Mouse (Mus musculus) gastrocnemius, postnatal 36 days (tissue): ENCODE data around the gene Leng9. TPM values are rescaled to one million over a fixed set of nuclear protein-coding genes. Genes with fewer than 3 reads are reported as not detected.
"Not testable (repeated sequence)": the region's sequence is repeated elsewhere in the genome, so short reads cannot be mapped to it uniquely, and the experiment has no call there.

ENCODE experiments used
- DNase-seq, 2 experiments: peaks; one replicate each; pipeline ENCODE4 v3.0.0; 2022
- intact Hi-C: fragments of 180-260 bp; cut with DNase I; formaldehyde crosslinking; loops from one replicate; pipeline ENCODE4 v1.15.1; 2025
- long read RNA-seq, 2 experiments: library from polyadenylated mRNA; stranded (forward); transcript quantifications; one replicate each; pipeline ENCODE4 v2.0.0; 2021
- total RNA-seq, 2 experiments: library from RNA; stranded (reverse); gene quantifications; 2 replicates each; pipeline ENCODE4 v1.2.3; 2021

The Leng9 gene
- 1 to 10 TPM; 2.0 to 2.9 TPM for total RNA-seq
- long read RNA-seq, experiment 1, partial matches to known transcripts, result 0 of 1 reads
- long read RNA-seq, experiment 1, other reads (novel, unspliced or antisense), result 0 of 1 reads
- long read RNA-seq, experiment 2, partial matches to known transcripts, result 0 of 3 reads
- long read RNA-seq, experiment 2, other reads (novel, unspliced or antisense), result 0 of 3 reads

- peak in 1 of 2 experiments; percentile 49 for DNase-seq
- intact Hi-C loops, result no loop called here
Measured at GRCm38 (mm10) chr7:4150059-4150541, at the start of gene Leng9. Leng9 (minus strand) TSS chr7:4150374.

DNA sequence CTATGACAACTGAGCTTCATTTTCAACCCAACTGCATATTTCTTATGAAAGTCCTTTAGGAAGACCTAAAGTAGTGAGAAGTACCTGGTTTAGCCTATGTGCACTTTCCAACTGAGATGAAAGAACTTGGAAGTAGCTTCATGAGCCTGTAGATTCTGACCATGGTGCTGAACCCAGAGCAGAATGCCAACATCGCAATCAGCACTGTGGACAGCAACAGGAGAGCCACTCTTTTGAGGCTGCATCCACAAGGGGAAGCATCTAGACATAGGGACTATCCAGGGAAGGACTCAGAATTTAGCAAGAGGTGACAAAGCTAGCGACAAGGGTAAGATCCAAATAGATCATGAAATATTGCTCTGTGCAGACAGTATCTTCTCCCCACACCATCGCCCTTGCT lies 28.3 kb upstream of the Leng9 start:
- peak in 1 of 2 experiments; percentile 22 for DNase-seq

DNA sequence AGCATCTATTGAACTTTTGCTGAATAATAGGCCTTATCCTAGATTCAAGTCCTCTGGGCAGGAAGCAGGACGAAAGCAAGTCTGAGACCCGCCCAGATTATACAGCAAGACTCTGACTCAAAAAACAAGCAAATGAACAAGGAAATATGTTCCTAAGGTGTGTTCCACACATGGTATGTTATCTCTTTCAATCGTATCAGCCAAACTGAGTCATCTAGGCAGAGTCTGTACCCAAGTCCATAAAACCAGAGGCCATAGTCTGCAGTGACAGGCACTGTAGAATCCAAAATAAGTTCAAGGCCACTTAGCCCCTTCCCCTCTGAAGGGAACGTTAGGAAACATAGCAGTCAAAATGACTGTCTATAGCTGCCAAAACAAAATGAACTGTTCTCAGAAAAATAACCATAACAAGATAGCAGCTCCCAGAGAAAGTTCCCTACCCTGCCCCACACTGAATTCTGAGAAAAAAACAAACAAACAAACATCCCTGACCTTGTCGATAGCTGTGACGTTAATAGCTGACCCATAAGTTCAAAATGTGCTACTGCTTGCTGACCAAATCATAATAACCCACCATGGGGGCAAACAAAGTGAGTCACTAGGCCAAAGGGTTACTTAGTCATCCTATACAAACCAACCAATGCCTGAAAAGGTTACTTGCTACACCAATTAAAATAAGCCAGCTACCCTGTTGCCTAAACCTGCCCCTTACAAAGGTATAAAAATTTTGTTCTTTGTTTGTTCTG lies 20.2 kb upstream of the Leng9 start:
- DNase-seq, result no peak
- intact Hi-C loops, result no loop called here

More for the DNA sequence above, 28.3 kb upstream of the Leng9 start:
- intact Hi-C loops, result no loop called here

- intact Hi-C loops, result no loop called here
- DNase-seq, result no peak
Measured at GRCm38 (mm10) chr7:4167098-4167497, 16.9 kb upstream of the Leng9 start.

- DNase-seq, result no peak
- intact Hi-C loops, result no loop called here
Measured at GRCm38 (mm10) chr7:4165286-4165685, 15.1 kb upstream of the Leng9 start.

- peak; percentile 49 to 55 for DNase-seq
- intact Hi-C loops, result no loop called here
Measured at GRCm38 (mm10) chr7:4164090-4164910, 14.1 kb upstream of the Leng9 start, which contains the start of gene Cdc42ep5. Cdc42ep5 (minus strand) TSS chr7:4164860.

- intact Hi-C loops, result no loop called here
- DNase-seq, result peak in 1 of 2 experiments; percentile 7
Measured at GRCm38 (mm10) chr7:4163571-4164072, 13.4 kb upstream of the Leng9 start.

DNA sequence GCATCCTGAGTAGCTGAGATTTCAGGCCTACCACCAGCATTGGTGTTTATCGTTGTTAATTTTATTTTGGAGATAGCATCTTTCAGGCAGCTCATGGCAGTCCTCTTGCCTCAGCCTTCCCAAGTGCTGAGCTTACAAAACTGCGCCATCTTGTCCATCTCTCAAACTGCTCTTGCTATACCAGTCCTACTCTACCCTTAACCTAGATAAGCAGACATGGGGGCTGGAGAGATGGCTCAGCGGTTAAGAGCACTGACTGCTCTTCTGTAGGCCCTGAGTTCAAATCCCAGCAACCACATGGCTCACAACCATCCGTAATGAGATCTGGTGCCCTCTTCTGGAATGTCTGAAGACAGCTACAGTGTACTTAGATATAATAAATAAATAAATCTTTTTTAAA lies 11.4 kb upstream of the Leng9 start:
- intact Hi-C loops, DNase-seq: not testable (repeated sequence)

DNA sequence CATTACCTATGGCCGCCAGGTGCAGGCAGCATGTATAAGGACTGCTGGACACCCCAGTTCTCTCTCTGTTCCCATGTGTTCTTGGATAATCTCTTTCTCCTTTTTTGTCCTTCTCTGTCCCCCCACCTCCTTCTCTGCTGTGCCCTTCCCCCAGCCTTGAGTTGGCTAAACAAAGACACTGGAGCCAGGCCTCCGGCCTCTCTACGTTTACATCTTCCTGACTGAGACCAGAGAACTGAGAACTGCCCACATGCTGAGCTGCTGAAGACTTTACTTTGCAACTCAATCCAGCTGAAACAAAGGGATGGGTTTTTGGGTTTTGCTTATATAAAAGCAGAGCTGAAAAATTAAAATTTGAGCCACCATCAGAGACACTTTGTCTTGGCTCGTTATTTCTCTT lies 4.8 kb upstream of the Leng9 start:
- no peak for DNase-seq
- intact Hi-C loops, result no loop called here

GRCm38 (mm10) chr7:4154356-4154755 lies 4.2 kb upstream of the Leng9 start:
- no peak for DNase-seq
- intact Hi-C loops, result no loop called here

- no peak for DNase-seq
- intact Hi-C loops, result no loop called here
Measured at GRCm38 (mm10) chr7:4151241-4151640, 1.1 kb upstream of the Leng9 start.

- intact Hi-C loops, result no loop called here
- DNase-seq, result peak in 1 of 2 experiments; percentile 44
Measured at GRCm38 (mm10) chr7:4150811-4151221, 642 bp upstream of the Leng9 start.

GRCm38 (mm10) chr7:4149209-4150054 lies 742 bp downstream of the Leng9 start:
- DNase-seq, result peak; percentile 77 to 87
- intact Hi-C loops, result loop anchor here (5.0 to 10.0 kb wide), 2 partner anchors 47 to 355 kb away; partner anchors contain the start of gene Ppp1r12c

- intact Hi-C loops, result loop anchor here (5.0 to 10.0 kb wide), 2 partner anchors 46 to 356 kb away; partner anchors contain the start of gene Ppp1r12c
Measured at GRCm38 (mm10) chr7:4148341-4149208, 1.6 kb downstream of the Leng9 start.

GRCm38 (mm10) chr7:4147836-4148235 lies 2.3 kb downstream of the Leng9 start:
- intact Hi-C loops, result loop anchor here (5.0 to 10.0 kb wide), 2 partner anchors 46 to 357 kb away; partner anchors contain the start of gene Ppp1r12c
- DNase-seq, result no peak

More at GRCm38 (mm10) chr7:4148341-4149208, 1.6 kb downstream of the Leng9 start:
- no peak for DNase-seq

DNA sequence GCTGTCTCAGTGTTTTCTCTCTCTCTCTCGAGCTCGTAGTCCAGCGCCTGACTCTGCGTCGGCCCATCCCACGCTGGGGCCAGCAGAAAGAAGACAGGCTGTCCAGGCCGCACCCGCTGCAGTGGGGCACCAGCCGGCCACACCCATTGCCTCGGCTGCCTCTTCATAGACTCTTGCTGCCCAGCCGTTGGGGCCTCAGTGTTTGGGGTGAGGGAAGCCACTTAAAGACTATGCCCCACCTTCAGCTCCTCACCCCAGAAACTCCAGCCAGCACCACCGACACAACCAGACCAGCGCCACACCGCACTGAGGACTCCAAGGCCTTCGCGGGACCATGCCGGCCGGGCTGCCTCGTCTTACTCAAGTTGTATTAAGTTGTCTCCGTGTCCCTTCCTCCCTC lies 2.8 kb downstream of the Leng9 start:
- intact Hi-C loops, result loop anchor here (5.0 to 10.0 kb wide), 2 partner anchors 45 to 357 kb away; partner anchors contain the start of gene Ppp1r12c
- no peak for DNase-seq

DNA sequence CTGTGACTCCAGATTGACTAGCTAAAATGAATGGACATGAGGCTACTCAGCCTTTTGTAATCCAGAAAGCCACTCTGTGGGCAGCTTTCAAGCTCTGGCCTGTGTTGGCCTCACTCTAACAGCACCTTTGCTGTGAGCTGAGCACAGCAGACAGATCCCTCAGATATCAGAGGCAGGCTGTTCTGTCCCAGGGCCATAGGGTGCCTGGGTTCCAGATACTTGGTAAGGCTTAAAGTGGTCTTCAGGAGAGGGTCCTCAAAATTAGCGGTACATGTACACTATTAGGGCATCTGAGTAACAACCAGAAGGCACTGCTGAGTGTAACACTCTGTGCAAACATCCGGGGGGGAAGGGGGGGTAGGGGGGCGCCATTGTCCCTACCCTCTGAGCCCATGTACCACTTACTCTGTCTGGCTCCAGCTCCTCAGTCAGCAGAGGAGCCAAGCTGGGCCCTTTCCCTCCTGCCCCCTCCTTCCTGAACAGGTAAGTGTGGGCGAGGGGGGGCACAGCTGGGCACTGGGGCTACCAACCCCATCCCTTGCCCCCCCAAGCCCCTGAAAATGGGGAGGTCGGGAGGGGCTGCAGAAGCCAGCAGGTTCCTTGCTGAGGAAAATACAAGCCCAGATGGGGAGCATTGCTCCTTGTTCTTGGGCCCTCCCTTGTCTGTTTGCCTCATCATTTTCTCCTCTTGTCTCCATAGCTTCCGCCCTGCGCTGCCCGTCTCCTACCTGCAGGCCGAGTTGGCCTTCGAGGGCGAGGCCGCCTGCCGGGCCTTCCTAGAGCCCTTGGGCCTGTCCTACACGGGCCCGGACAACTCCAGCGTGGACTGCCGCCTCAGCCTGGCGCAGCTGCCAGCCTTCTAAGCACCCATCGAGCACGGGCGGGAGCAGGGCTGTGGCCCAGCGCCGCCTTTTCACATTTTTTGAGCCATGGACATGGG lies 3.7 kb downstream of the Leng9 start:
- intact Hi-C loops, result loop anchor here (5.0 to 10.0 kb wide), 2 partner anchors 44 to 358 kb away; partner anchors contain the start of gene Ppp1r12c
- no peak for DNase-seq
